Mouse (Mus musculus) C2C12 (cell line): ENCODE measurements around the gene Mustn1.

Source experiments
- CEBPB ChIP-seq: IDR thresholded peaks from one replicate; pipeline ENCODE4 v1.6.1; 2011; ENCODE audit warnings: low read depth, mild to moderate bottlenecking, control low read depth, moderate library complexity
- CTCF ChIP-seq: IDR thresholded peaks from one replicate; pipeline ENCODE4 v1.5.1; 2011; ENCODE audit not compliant: control insufficient read depth, insufficient read depth, insufficient read length
- FOSL1 ChIP-seq: IDR thresholded peaks from one replicate; pipeline ENCODE4 v1.8.0; 2011; ENCODE audit warnings: mild to moderate bottlenecking, low read length; ENCODE audit not compliant: poor library complexity, insufficient read depth, severe bottlenecking
- MAX ChIP-seq: IDR thresholded peaks from one replicate; pipeline ENCODE4 v1.6.1; 2011; ENCODE audit warnings: mild to moderate bottlenecking, control low read depth
- MYOD1 ChIP-seq: IDR thresholded peaks from one replicate; pipeline ENCODE4 v1.6.1; 2011; ENCODE audit warnings: low read depth; ENCODE audit not compliant: control insufficient read depth, insufficient read length
- MYOG ChIP-seq: IDR thresholded peaks from one replicate; pipeline ENCODE4 v1.6.1; 2011; ENCODE audit not compliant: control insufficient read depth, insufficient read length; ENCODE audit errors: extremely low read depth
- USF1 ChIP-seq: IDR thresholded peaks from one replicate; pipeline ENCODE4 v1.6.1; 2011; ENCODE audit warnings: low read depth, mild to moderate bottlenecking, control low read depth, moderate library complexity

- no peak for TF ChIP-seq CTCF
- TF ChIP-seq USF1: no peak
- no peak for TF ChIP-seq CEBPB
- no peak for TF ChIP-seq MAX
- TF ChIP-seq MYOD1: no peak
- TF ChIP-seq MYOG: no peak
- TF ChIP-seq FOSL1: no peak
Measured at GRCm38 (mm10) chr14:30903036-30903435, 24.0 kb downstream of the Mustn1 start.
